Mouse (Mus musculus): ENCODE results near the gene Ctbp1.

Ctbp1 gene

DNA sequence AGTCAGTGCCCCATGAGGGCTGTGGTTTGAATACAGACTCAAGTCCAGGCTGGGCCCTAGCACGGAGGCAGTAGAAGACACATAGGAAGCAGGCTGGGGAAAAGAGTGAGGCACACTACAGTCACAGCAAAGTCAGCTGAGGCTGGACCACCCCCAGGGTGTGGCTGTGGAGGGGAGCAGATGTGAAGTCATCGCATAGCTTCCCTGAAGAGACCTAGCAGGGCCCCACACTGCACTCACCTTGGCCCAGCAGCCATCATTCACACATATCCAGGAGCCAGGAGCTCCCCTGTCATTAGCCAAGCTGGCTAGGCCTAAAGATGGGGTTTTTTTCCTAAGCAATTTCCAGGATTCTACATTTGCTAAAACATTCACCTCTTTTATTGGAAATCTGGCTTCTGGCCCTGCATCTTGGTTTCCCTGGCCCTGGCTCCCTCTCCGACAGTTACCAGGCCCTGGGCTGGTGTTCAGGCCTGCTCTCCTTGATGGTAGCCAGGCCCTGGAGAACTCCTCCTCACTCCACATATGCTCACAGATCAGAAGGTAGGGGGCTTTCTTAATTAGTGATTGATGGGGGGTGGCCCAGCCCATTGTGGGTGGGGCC lies 35.6 kb downstream of the Ctbp1 start:
- peak; percentile 12 for DNase-seq

DNA sequence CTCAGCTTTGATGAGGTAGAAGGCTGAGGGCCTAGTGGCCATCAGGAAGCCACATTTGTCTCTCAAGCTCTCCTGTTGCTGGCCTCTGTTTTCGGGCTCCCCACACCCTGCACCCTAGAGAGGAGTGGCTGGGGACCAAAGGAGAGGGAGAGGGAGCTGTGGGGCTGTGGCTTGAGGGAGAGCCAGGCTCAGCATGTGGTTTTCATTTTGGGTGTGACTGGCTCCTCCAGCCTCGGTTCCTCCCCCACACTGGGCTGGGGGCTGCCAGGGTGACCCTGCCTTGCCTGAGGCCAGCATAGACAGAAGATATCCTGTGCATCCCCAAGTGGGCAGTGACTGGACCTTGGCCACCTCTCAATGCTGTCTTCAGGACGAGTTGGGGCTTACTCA lies 36.5 kb downstream of the Ctbp1 start:
- DNase-seq = peak; percentile 23

DNA sequence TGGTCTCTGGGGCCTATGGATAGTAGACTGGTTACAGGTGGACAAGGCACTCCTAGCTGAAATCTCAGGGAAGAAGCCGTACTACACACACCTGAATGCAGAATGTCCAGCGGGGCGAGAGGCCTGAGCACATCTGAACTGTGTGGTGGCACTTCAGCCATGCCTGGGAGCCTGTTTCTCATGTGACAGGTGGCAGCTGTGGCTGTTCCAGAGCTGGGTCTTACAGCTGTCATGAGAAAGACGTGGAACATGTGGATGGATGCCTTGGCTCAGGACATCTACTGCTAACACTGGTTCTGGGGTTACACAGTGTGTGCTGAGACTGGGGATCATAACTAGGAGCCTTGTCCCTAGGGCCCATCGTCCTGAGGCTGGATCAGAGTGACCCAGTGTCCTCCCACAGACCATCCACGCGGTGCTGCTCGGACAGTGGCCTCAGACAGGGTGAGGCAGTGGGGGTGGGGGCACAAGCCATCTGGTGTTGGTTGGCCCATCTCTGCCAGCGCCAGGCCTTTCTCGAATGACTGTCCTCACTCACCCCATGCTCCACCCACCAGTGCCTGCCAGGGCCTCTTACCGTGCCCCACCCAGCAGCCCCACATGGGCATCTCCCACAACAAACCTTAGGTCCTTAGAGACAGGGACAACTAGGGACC lies 37.1 kb downstream of the Ctbp1 start:
- peak; percentile 55 for DNase-seq

DNA sequence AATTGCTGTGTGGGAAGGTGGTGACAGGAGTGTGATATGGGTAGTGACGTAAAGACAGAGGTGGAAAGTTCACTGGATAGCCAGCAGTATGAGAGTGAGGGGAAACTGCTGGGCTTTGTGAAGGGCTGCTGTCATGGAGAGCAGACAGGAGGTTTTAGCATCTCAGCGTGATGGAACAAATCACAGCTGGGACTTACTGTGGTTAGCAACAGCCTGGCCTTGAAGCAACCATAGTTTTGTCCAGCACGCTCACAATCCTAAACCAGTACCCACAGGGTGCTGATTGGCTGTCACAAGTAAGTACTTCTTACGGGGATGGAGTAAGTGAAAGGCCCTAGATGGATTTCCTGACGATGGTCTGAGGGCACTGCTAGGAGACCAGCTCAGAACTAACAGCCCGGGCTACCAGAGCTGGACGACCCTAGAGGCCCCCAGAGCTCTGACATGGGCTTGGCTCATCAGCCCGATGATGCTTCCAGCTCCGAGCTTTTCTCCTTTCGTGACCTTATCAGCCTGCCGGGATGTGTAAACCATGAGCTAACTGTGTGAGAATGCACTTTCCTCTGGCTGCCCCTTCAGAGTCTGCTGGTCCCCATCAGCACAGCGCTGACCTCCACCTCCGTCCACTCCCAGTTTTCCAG lies 40.3 kb downstream of the Ctbp1 start:
- no peak for DNase-seq

DNA sequence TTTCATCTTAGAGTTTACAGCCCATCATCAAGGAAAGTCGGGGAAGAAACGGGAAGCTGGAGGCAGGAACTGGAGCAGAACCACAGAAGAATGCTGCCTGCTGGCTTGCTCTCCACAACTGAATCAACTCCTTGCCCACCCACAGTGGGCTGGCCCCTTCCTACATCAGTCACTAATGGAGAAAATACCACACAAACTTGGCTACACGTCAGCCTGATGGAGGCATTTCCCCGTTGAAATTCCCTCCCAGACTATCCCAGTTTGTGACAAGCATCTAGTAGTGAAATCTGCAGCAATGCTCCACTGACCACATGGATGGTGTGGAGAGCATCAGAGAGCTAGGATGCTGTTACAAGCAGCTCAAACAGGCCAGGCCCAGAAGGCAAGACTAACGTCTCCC lies 42.0 kb downstream of the Ctbp1 start:
- no peak for DNase-seq

DNA sequence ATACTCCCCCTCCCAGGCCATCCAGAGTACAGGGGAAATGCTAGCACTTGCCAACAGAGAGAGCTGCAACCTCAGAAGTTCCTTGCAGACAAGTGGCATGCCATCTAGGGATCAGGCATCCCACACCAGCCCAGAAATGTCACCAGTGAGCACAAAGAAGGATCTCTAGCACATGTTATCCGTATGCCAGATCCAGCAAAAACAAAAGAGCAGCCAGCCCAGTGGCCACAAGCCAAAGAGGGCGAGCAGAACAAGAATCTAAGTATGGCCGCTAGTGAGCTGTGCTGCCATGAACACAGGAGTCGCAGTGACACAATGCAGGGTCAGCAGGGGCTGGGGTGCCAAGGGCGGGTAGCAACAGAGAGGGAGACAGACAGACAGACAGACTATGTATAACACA lies 44.5 kb downstream of the Ctbp1 start:
- peak; percentile 23 for DNase-seq

DNA sequence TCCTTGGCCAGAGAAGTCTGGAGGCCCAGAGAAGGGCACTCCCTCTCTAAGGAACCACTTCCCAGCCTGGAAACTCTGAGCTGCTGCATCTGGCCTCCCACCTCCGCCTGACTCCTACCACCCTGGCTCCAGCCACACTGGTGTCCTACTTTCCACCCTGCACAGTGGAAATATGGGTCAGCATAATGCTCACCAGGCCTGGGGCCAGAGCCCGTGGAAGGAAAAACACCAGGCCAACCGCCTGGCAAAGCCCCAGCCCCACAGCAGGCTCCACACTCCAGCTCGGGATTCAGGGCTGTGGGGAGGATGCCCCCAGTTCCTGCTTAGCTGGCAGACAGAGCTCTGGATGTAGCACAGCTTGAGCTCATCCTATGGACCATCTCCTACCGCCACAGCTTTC lies 46.4 kb downstream of the Ctbp1 start:
- DNase-seq = peak; percentile 86

DNA sequence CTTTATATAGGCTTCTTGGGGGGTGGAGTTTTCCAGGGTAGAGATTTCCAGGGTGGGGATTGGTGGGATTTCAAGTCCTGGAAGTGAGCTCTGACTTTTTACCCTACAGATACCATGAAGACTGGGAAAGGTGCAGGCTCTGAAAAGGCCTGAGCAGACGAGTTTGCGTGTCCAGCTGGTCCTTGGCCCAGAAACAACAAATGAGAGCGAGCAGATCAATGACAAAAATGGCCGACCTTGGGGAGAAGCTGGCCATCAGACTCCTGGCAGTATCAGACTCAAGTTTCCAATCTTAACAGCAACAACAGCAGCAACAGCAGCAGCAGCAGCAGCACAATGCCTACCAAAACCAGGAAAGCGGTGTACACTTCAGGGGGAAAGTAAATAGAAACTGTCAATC lies 49.1 kb downstream of the Ctbp1 start:
- DNase-seq = no peak

DNA sequence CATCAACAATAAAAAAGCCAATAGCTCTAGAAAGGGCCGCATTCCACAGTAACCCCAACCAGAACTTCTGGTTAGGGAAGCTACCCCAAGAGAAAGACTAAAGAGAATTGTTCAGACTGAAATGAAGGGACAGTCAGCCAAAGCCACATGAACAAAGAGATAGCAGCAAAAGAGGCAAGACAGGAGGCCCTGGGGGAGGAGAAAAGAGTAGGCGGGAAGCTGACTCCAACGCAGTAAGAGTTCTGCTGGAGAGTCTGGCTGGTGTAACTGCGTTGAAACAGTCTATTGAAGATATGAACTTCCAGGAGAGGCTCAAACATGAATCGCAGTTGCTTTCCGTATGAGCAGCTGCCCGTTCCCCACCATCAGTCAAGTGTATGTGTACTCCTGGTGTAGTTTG lies 50.3 kb downstream of the Ctbp1 start:
- DNase-seq = no peak

DNA sequence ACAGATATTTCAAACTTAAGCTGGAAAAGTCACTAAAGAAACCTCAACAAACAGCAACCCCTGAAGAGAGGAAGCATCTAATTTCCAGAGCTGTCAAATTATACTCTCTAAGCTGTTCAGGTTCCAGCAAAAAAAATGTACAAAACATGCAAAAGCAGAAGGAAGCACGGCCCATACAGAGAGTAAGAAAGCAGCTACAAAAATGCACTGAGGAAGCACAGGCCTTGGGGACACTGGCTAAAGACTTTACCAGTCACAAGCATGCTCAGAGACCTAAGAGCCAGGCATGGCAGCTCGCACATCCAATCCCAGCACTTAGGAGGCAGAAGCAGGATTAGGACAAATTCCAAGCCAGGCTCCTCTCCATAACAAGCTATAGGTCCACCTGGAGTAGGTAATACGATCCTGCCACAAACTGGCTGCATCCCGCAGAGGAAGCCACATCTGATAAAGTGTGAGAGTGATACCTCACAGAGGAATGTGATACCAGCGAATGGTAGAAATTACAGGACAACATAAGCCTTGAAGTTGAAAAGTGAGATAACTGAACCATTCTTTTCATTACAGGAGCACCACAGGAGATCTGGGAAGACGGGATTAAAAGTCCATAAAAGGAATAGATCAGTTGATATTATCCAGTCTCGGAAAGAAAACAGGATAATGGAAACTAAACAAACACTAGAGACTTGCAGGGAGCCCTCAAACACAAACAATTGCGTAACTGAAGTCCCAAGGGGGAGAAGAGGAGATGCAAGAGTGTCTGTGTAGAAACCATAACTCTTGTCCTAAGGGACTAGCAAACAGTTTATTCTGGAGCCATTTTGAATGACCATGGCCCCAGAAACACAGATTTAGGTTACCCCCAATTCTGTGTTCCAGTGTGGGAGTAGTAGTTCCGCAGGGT lies 51.7 kb downstream of the Ctbp1 start:
- DNase-seq = no peak

DNA sequence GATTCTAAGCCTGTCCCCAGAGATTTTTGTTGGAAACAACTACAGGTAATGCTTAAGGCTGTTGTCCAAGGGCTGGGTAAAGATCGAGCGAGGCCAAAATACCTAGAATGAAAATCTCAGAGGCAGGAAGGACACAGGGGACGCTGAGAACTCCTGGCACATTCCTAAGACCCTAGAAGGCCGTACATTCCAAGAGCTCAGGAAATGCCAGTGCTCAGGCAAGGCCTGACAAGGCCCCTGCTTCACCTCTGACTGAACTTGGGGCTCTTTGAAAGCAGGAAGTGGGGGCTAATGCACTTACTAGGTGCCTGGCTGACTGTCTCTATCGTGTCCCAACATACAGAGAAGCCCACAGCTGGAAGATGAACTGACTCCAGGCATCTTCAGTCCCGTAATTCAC lies 52.4 kb downstream of the Ctbp1 start:
- no peak for DNase-seq

DNA sequence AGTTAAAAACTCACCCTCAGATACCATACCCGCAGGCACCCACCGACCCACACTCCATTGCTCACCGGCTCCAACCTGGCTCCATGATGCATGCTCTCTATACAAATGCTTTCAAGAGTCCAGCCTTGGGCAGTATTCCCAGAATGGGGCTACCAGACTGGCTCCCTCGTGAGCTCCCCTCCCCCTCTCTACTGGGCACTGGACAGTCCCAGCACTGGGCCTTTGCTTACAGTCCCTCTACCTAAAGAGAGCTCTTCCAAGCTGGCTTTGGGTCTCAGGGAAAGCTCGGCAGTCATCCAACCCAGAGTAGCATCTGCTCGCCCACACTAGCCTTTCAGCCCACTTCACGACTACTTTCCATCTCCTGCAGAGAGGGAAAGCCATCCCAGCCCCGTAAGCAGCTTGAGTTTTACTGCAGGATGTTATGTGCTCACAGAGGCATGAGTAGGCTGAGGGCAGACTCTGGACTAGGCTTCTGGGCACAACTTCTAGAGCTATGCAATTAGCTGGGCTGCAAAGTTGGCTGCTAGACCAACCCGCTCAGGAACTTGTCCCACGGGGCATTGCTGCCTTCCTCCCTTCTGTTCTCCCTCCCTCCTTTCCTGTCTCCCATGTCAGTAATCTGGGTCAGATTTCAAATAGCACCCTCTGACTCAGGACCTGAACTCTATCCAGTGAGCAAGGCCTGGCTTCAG lies 54.3 kb downstream of the Ctbp1 start:
- DNase-seq = no peak

DNA sequence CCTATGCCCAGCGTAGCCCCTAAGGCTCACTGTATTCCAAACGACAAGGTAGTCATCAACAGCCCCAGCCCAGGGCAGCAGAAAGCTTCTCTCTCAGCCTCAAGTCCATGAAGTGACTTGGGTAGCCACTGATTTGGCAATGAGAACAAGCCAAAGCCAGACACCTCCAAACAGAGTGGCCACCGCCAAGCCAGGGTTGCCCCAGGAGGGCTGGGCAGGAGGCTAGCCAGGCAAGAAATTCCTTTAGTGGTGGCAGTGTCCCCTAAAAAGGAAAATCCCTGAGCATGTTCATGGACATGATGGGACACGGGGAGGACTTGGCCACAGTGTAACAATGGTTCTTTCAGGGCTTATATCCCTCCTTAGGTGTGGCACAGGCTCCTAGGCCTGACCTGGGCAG lies 55.0 kb downstream of the Ctbp1 start:
- no peak for DNase-seq

DNA sequence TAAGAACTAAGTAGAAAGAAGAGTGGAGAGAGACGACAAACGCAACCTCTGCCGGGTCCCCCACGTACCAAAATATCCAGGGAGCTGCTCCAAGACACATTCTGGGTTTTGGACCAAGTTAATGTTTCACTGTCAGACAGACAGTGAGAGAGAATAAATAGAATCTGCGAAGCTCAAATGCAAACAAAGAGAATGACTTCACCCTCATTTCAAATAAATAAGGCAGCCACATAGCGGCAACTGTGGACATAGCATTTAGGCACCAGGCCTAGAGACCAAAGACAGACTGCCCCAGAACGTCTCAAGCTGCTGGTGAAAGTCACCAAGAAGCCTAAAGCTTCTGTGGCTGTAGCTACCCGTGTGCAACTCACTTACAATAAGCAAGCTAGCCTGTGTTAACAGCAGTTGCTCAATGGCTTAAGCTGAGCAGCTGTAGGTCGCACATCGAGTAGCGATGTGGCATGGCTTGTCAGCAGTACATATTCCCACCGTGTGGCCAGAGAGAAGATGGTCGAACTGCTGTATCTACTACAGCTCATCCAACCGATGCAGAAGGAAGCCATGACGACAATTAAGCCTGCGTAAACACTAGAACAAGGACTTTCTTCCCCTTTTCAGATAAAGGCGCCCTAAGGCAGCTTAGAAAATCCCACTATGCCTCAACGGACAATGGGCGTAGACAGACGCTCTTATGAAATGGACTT lies 55.9 kb downstream of the Ctbp1 start:
- DNase-seq = no peak

DNA sequence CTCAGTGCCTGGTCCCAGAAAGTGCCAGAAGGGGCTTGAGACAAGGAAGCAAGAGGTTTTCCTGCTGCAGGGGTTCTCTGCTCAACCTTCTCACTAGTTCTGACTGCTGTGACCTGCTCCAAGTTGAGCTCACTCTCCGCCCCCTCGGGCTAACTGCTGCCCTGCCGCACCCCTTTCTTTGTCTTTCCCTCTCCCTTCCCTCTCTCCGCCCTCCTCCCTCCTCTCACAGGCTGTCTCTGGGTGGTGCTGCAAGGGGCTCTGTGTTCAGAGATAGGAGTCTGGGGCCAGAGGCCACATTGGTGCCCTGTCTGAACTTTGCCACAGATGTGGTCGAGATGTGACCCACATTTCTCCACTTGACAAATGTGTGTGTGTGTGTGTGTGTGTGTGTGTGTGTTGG lies 56.7 kb downstream of the Ctbp1 start, which contains the start of gene Spon2:
Spon2 (minus strand) TSS at position 375 of the 400 bp plus-strand sequence.
- no peak for DNase-seq

DNA sequence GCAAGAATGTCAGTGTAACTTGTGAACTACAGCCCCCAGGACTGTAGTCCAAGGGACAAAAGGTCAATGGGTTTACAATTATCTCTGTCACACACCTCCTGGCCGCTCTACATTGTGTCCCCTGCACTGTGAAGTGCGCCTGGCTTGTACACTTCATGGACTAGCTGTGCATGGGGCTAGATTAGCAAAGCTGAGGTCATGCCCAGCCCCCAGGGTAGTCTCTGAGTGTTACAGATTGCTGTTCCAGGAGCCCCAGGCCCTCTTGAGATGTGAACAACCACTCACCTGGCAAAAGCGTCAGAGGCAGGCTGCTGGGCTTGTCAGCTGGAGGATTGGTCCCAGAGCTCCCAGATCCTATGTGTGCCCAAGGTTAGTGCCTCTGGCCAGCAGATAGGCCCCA lies 57.1 kb downstream of the Ctbp1 start:
- no peak for DNase-seq

DNA sequence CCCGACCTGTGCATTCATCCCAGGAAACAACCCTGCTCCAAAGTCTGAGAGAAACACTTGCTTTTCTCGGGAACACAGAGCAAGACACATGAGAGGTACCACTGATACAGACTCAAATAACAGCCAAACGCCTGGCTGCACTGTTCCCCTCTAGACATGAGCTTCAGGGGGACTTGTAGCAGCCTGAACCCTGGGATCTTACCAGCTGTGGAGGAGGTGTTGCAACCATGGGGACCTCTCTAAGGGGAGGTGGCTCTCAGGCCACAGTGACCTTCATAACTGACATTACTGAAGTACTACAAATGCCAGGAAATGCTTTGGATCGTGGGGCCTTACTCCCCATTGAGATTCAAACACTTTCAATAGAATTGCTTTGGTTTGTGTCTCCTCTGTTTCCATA lies 60.1 kb downstream of the Ctbp1 start:
- DNase-seq = no peak

DNA sequence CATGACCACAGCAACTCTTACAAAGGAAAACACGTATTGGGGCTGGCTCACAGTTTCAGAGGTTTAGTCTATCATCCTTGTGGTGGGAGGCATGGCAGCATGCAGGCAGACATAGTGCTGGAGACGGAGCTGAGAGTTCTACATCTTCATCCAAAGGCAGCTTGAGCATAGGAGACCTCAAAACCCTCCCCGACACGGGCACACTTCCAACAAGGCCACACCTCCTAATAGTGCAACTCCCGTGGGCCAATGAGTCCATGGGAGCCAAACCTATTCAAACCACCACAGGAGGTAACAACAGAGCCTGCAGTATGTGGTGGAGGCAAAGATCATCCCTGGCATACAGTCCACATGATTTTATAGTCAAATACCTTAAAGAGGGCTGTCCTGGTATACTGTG lies 63.5 kb downstream of the Ctbp1 start:
- no peak for DNase-seq

DNA sequence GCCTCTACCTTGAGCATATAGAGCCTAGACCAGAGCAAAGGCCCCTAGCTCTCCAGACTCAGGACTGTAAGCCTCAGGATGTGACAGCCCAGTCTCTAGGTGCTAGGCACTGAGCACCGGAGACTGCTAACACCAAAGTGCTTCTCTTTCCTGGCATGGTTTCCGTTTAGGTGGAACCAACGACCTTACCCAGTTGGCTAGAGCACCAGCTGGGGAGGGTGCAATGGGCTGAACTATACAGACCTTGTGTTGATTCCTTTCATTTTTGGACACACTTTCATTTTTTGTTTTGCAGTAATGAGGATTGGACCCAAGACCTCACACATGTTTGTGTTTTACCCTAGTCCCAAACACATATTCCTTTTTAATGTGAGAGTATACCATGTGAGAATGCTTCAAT lies 64.3 kb downstream of the Ctbp1 start:
- no peak for DNase-seq

DNA sequence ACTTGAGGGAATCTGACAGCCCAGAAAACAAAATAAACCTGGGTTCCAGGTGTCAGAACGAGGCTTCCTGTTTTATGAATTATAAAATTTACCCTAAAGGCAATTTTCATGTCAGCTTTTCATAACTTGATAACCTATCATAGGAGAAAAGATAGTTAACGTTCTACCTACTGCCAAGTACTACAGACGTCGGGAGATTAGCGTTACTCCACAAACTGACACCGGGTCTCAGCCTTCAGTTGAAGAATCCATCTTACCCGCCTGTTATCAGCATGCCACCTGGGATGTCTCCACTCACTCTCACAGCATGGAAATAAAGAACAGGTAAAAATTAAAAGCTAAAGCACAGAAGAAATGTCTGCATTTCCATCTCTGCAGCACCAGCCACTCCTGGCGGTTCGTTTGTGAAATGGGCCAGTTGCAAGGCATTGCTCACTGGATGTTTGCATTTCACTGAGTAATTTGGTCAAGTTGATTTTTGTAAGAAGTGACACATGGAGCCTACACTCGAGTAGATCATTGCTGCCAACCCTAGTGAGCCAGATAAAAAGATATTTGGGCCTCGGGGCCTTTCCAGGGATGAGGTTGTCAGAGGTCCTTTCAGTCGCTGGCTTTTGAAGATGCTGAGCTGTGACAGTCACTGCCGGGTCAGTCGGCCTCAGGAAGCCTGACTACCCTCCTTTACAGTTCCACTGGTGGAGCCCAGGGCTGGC lies 66.1 kb downstream of the Ctbp1 start:
- no peak for DNase-seq

DNA sequence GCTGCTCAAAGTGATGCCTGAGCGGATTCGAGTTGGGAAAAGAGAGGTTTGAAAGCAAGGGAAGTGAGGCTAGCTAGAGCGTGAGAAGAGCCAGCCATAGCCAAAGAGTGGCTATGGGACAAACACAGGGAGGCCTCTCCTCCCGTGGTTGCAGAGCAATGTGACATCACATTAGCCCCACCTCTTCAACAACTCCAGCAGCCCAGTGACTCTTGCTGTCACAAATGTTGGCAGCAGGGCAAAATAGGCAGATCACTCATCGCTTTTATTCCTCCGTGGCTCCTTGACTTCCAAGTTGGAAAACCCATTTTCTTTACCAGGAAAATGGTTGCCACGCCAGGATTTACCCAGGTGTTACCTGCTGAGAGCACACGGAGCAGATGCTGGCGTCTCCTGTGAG lies 67.7 kb downstream of the Ctbp1 start:
- no peak for DNase-seq

DNA sequence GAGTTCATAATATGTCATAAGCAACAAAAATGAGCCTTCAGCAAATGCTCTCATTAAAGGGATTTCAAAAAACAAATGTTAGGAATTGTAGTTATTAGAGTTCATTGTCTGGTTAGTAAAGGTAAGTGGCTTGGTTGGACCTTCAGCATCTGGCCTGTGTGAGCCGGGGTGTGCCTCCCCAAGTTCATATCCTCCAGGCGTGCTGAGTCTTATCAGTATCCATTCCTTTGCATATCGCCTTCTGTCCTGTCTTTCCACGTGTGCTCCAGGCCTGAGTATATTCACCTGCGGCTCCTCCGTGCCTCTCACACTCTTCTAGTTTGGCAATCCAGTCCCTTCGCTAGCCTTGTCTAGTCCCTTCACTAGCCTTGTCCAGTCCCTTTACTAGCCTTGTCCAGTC lies 68.5 kb downstream of the Ctbp1 start:
- DNase-seq = no peak

Measured in cerebellum, adult 9-11 months (tissue).